Mouse (Mus musculus): Measurements from ENCODE around the gene 2900026A02Rik. TPM values are rescaled to one million over a fixed set of nuclear protein-coding genes. Genes with fewer than 3 reads are reported as not detected.
A peak's percentile ranks its signal among the peaks of the same experiment; 100 is the strongest.

The 2900026A02Rik gene
- polyA plus RNA-seq, 1 experiment from 2014 or later, result 1.5 TPM

GRCm38 (mm10) chr5:113090077-113090690 is 130.9 kb downstream of the 2900026A02Rik start:
- no peak for DNase-seq (ENCODE audit: low spot score)
- H3K27me3 ChIP-seq (ENCODE audit: control insufficient read depth, insufficient read depth, low read length), result no peaks in the 10 kb centered on the region
- H3K27ac ChIP-seq (ENCODE audit: low read depth, low read length), result no peak overlapping the region
- WGBS, result 92% methylated on average over 24 of the region's 24 CpGs
- H3K36me3 ChIP-seq (ENCODE audit: control insufficient read depth, insufficient read depth, low read length), result no peaks in the 10 kb centered on the region
- H3K4me3 ChIP-seq (ENCODE audit: low read depth, low read length), result no peak overlapping the region
- no peaks in the 10 kb centered on the region for H3K4me1 ChIP-seq (replicated peaks; ENCODE audit: control insufficient read depth, insufficient read depth, low read length)
- ATAC-seq (ENCODE audit: low FRiP score), result no peak
- H3K9ac ChIP-seq (ENCODE audit: low read depth, low read length), result no peak overlapping the region
- H3K9me3 ChIP-seq (ENCODE audit: control insufficient read depth, low read length), result no peaks in the 10 kb centered on the region
- H3K4me2 ChIP-seq (replicated peaks; ENCODE audit: low read depth, low read length), result no peak overlapping the region

DNA sequence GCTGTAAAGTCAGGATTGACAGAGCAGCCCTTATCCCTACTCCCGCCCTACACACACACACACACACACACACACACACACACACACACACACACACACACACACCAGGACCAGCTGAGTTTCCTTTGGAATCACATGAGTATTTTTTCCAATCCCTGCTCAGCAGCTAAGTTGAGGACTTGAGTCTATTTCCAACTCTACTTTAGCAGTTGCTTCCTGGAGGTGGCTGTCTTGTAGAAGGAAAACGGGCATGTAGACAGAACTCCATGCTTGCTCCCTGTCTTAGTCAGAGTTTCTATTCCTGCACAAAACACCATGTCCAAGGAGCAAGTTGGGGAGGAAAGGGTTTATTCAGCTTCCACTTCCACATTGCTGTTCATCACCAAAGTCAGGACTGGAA is 133.6 kb downstream of the 2900026A02Rik start:
- no peak for DNase-seq (ENCODE audit: low spot score)
- Histone ChIP-seq H3K9ac (ENCODE audit: low read depth, low read length) (no peak overlapping the region), H3K27me3 (ENCODE audit: control insufficient read depth, insufficient read depth, low read length) (no peaks in the 10 kb centered on the region), H3K9me3 (ENCODE audit: control insufficient read depth, low read length) (no peaks in the 10 kb centered on the region), H3K4me2 (replicated peaks; ENCODE audit: low read depth, low read length) (no peak overlapping the region), H3K36me3 (ENCODE audit: control insufficient read depth, insufficient read depth, low read length) (no peaks in the 10 kb centered on the region), H3K4me1 (replicated peaks; ENCODE audit: control insufficient read depth, insufficient read depth, low read length) (no peaks in the 10 kb centered on the region), H3K4me3 (ENCODE audit: low read depth, low read length) (no peak overlapping the region), H3K27ac (ENCODE audit: low read depth, low read length) (no peak overlapping the region)
- no peak for ATAC-seq (ENCODE audit: low FRiP score)
- 84% methylated on average over 2 of the region's 2 CpGs for WGBS

GRCm38 (mm10) chr5:113086990-113087389 is 134.0 kb downstream of the 2900026A02Rik start:
- H3K4me2 ChIP-seq (replicated peaks; ENCODE audit: low read depth, low read length), result no peak overlapping the region
- H3K4me1 ChIP-seq (replicated peaks; ENCODE audit: control insufficient read depth, insufficient read depth, low read length), result no peaks in the 10 kb centered on the region
- H3K27ac ChIP-seq (ENCODE audit: low read depth, low read length), result no peak overlapping the region
- no peaks in the 10 kb centered on the region for H3K36me3 ChIP-seq (ENCODE audit: control insufficient read depth, insufficient read depth, low read length)
- no peaks in the 10 kb centered on the region for H3K9me3 ChIP-seq (ENCODE audit: control insufficient read depth, low read length)
- H3K9ac ChIP-seq (ENCODE audit: low read depth, low read length), result no peak overlapping the region
- no peak overlapping the region for H3K4me3 ChIP-seq (ENCODE audit: low read depth, low read length)
- WGBS, result 67% methylated on average over 4 of the region's 4 CpGs
- DNase-seq (ENCODE audit: low spot score) (no peak), ATAC-seq (ENCODE audit: low FRiP score) (no peak)
- no peaks in the 10 kb centered on the region for H3K27me3 ChIP-seq (ENCODE audit: control insufficient read depth, insufficient read depth, low read length)

DNA sequence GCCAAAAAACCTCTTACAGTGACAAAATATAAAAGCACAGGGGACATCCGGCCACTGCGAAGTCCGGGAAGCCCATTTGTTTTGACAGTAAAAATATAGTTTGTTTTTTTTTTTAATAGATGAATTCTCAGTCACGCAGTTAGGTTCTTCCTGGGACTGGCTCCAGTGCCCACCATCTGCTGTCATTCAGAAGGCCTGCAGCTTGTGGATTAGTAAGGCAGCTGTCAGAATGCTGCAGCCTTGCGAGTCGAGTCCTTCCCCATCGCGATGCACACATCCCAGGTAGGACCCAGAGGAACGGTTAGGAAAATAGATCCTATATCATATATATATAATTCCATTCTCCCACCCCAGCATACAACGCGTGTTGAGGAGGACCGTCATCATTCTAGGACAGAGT is 134.6 kb downstream of the 2900026A02Rik start:
- no peaks in the 10 kb centered on the region for H3K27me3 ChIP-seq (ENCODE audit: control insufficient read depth, insufficient read depth, low read length)
- no peak overlapping the region for H3K27ac ChIP-seq (ENCODE audit: low read depth, low read length)
- H3K4me3 ChIP-seq (ENCODE audit: low read depth, low read length), result no peak overlapping the region
- no peaks in the 10 kb centered on the region for H3K36me3 ChIP-seq (ENCODE audit: control insufficient read depth, insufficient read depth, low read length)
- no peaks in the 10 kb centered on the region for H3K9me3 ChIP-seq (ENCODE audit: control insufficient read depth, low read length)
- ATAC-seq (ENCODE audit: low FRiP score) (no peak), DNase-seq (ENCODE audit: low spot score) (no peak)
- no peak overlapping the region for H3K4me2 ChIP-seq (replicated peaks; ENCODE audit: low read depth, low read length)
- 88% methylated on average over 12 of the region's 12 CpGs for WGBS
- H3K4me1 ChIP-seq (replicated peaks; ENCODE audit: control insufficient read depth, insufficient read depth, low read length), result no peaks in the 10 kb centered on the region
- H3K9ac ChIP-seq (ENCODE audit: low read depth, low read length), result no peak overlapping the region

DNA sequence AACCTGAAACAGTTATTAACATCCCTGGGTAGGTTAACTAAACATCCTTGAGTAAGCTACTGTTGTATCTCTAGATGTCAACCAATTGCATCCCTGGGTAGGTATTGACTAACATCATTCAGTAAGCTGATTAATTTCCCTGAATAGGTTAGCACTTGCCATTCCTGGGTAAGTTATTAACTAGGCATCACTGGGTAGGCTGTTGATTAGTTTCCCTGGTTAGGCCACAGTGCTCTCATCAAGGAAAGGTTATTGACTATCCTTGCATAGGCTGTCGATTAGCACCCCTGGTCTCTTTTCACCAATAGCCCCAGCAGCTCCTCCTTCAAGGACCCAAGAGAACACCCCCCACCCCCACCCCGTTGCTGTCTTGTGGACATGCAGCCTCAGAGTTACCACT is 135.1 kb downstream of the 2900026A02Rik start:
- 69% methylated on average over 2 of the region's 2 CpGs for WGBS
- Histone ChIP-seq H3K4me2 (replicated peaks; ENCODE audit: low read depth, low read length) (no peak overlapping the region), H3K9ac (ENCODE audit: low read depth, low read length) (no peak overlapping the region), H3K36me3 (ENCODE audit: control insufficient read depth, insufficient read depth, low read length) (no peaks in the 10 kb centered on the region), H3K4me3 (ENCODE audit: low read depth, low read length) (no peak overlapping the region), H3K9me3 (ENCODE audit: control insufficient read depth, low read length) (no peaks in the 10 kb centered on the region), H3K27me3 (ENCODE audit: control insufficient read depth, insufficient read depth, low read length) (no peaks in the 10 kb centered on the region), H3K4me1 (replicated peaks; ENCODE audit: control insufficient read depth, insufficient read depth, low read length) (no peaks in the 10 kb centered on the region), H3K27ac (ENCODE audit: low read depth, low read length) (no peak overlapping the region)
- DNase-seq (ENCODE audit: low spot score) (no peak), ATAC-seq (ENCODE audit: low FRiP score) (no peak)

DNA sequence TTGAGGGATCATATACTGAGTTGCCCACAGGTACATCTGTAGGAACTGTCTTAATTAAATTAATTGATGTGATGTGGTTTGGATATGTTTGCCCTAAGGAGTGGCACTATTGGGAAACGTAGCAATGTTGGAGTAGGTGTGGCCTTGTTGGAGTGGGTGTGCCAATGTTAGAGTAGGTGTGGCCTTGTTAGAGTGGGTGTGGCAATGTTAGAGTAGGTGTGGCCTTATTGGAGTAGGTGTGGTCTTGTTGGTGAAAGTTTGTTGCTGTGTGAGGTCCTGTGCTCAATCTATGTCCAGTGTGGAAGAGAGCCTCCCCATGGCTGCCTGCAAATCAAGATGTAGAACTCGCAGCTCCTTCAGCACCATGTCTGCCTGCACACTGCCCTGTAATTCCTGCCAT is 136.7 kb downstream of the 2900026A02Rik start:
- no peaks in the 10 kb centered on the region for H3K4me1 ChIP-seq (replicated peaks; ENCODE audit: control insufficient read depth, insufficient read depth, low read length)
- DNase-seq (ENCODE audit: low spot score) (no peak), ATAC-seq (ENCODE audit: low FRiP score) (no peak)
- WGBS, result 81% methylated on average over 2 of the region's 2 CpGs
- H3K4me2 ChIP-seq (replicated peaks; ENCODE audit: low read depth, low read length), result no peak overlapping the region
- no peak overlapping the region for H3K4me3 ChIP-seq (ENCODE audit: low read depth, low read length)
- H3K36me3 ChIP-seq (ENCODE audit: control insufficient read depth, insufficient read depth, low read length), result no peaks in the 10 kb centered on the region
- no peak overlapping the region for H3K9ac ChIP-seq (ENCODE audit: low read depth, low read length)
- H3K27ac ChIP-seq (ENCODE audit: low read depth, low read length), result no peak overlapping the region
- no peaks in the 10 kb centered on the region for H3K9me3 ChIP-seq (ENCODE audit: control insufficient read depth, low read length)
- no peaks in the 10 kb centered on the region for H3K27me3 ChIP-seq (ENCODE audit: control insufficient read depth, insufficient read depth, low read length)

DNA sequence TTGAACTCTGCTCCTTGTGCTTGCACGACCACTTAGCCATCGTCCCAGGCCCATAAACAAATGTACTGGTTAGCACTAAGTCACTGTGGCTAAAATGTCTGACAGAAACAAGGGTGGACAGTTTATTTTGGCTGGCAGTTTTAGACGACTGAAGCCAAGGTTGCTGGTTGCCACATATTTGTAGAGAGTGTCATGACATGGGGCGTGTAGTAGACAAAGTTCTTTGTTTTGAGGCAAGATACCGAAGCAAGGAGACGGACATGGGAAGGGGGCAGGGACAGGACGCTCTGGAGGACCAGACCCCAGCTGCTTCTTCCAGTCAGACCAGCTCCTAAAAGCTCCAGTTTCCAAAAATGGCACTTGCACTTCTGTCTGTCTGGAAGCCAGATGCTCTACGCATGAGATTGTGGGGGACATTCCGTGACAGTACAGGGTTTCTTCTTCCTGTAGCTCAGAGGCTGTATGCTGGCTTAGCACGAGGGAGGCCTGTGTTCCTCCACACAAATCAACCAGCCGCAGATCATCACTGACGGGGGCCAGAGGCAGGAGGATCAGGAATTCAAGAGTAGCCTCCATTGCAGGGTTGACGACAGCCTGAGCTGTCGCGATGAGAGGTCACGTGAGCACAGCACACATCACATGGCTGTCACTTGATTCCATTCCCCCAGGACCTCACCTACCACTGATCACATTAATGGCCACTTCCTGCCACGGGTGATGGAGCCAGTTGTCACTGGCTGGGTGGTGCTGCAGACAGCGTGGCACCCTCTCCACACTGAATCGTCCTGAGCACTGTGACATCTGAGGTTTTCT is 138.5 kb downstream of the 2900026A02Rik start:
- Histone ChIP-seq H3K27ac (ENCODE audit: low read depth, low read length) (no peak overlapping the region), H3K4me1 (replicated peaks; ENCODE audit: control insufficient read depth, insufficient read depth, low read length) (no peaks in the 10 kb centered on the region), H3K36me3 (ENCODE audit: control insufficient read depth, insufficient read depth, low read length) (no peaks in the 10 kb centered on the region), H3K4me3 (ENCODE audit: low read depth, low read length) (no peak overlapping the region), H3K9me3 (ENCODE audit: control insufficient read depth, low read length) (no peaks in the 10 kb centered on the region), H3K9ac (ENCODE audit: low read depth, low read length) (no peak overlapping the region), H3K27me3 (ENCODE audit: control insufficient read depth, insufficient read depth, low read length) (no peaks in the 10 kb centered on the region), H3K4me2 (replicated peaks; ENCODE audit: low read depth, low read length) (no peak overlapping the region)
- ATAC-seq (ENCODE audit: low FRiP score) (no peak), DNase-seq (ENCODE audit: low spot score) (no peak)
- WGBS, result 68% methylated on average over 19 of the region's 19 CpGs

DNA sequence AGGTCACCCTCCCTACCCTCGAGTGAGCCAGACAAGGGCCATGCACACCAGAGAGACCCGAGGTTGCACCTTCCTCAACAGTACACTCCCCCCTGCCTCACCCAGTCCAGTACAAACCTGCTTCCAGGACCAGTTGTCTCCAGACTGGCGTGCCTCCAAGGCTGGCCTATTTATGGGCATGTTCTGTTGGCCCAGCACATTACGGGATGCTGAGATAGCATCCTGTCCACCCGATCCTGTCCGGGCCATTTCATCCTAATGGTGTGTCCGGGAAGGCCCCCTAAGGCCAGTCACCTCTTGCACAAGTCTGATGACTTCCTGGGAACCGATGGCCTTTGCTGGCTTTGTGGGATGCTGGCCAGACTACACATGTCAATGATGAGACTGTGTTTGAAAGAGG is 139.6 kb downstream of the 2900026A02Rik start, which contains the start of gene Crybb3:
Crybb3 (minus strand) TSS at position 146 of the 400 bp plus-strand sequence.
- 0 out of 2 replicates have a peak within 1 kb of the TSS, but pooled peaks have one; percentile 11 for H3K9ac ChIP-seq (ENCODE audit: low read depth, low read length)
- H3K27ac ChIP-seq (ENCODE audit: low read depth, low read length), result no peak within 1 kb of the TSS
- no peak for DNase-seq (ENCODE audit: low spot score)
- H3K4me1 ChIP-seq (replicated peaks; ENCODE audit: control insufficient read depth, insufficient read depth, low read length), result no peaks in the 10 kb centered on the region
- 86% methylated on average over 8 of the region's 8 CpGs for WGBS
- H3K4me3 ChIP-seq (ENCODE audit: low read depth, low read length), result no peak within 1 kb of the TSS
- no peak within 1 kb of the TSS for H3K4me2 ChIP-seq (replicated peaks; ENCODE audit: low read depth, low read length)
- H3K36me3 ChIP-seq (ENCODE audit: control insufficient read depth, insufficient read depth, low read length), result no peaks in the 10 kb centered on the region
- no peaks in the 10 kb centered on the region for H3K27me3 ChIP-seq (ENCODE audit: control insufficient read depth, insufficient read depth, low read length)
- ATAC-seq (ENCODE audit: low FRiP score), result no peak
- no peaks in the 10 kb centered on the region for H3K9me3 ChIP-seq (ENCODE audit: control insufficient read depth, low read length)

GRCm38 (mm10) chr5:113081020-113081419 is 140.0 kb downstream of the 2900026A02Rik start:
- Histone ChIP-seq H3K27ac (ENCODE audit: low read depth, low read length) (no peak overlapping the region), H3K4me2 (replicated peaks; ENCODE audit: low read depth, low read length) (no peak overlapping the region), H3K9ac (ENCODE audit: low read depth, low read length) (no peak overlapping the region), H3K9me3 (ENCODE audit: control insufficient read depth, low read length) (no peaks in the 10 kb centered on the region), H3K4me3 (ENCODE audit: low read depth, low read length) (no peak overlapping the region), H3K36me3 (ENCODE audit: control insufficient read depth, insufficient read depth, low read length) (no peaks in the 10 kb centered on the region), H3K27me3 (ENCODE audit: control insufficient read depth, insufficient read depth, low read length) (no peaks in the 10 kb centered on the region), H3K4me1 (replicated peaks; ENCODE audit: control insufficient read depth, insufficient read depth, low read length) (no peaks in the 10 kb centered on the region)
- no peak for DNase-seq (ENCODE audit: low spot score)
- ATAC-seq (ENCODE audit: low FRiP score), result no peak
- WGBS, result 88% methylated on average over 9 of the region's 9 CpGs

All from hindbrain, embryonic 11.5 days (tissue).